Mouse (Mus musculus) neural tube, embryonic 14.5 days (tissue): ENCODE data around the gene Ccnk. TPM values are rescaled to one million over a fixed set of nuclear protein-coding genes. Genes with fewer than 3 reads are reported as not detected.

Experiments
- ATAC-seq: fragments of 200-750 bp; cut with Nextera tagmentation; 2 replicates; pipeline ENCODE4 v1.8.0; 2017; ENCODE audit warnings: low read depth, mild to moderate bottlenecking, moderate TSS enrichment, moderate library complexity
- H3K27ac ChIP-seq: fragments of 300-500 bp; sonication (generic); 2 replicates; pipeline ENCODE4 v1.5.1; 2014; ENCODE audit warnings: low read depth, mild to moderate bottlenecking, control low read depth, low read length, moderate library complexity, mixed read lengths
- H3K27me3 ChIP-seq: fragments of 300-500 bp; sonication (generic); 2 replicates; pipeline ENCODE4 v1.6.1; 2014; ENCODE audit warnings: low read length; ENCODE audit not compliant: control insufficient read depth, insufficient read depth
- H3K36me3 ChIP-seq: fragments of 300-500 bp; sonication (generic); 2 replicates; pipeline ENCODE4 v1.6.1; 2014; ENCODE audit warnings: low read length, mixed read lengths; ENCODE audit not compliant: control insufficient read depth, insufficient read depth
- H3K4me1 ChIP-seq: fragments of 300-500 bp; sonication (generic); 2 replicates; pipeline ENCODE4 v1.6.1; 2014; ENCODE audit warnings: low read length; ENCODE audit not compliant: control insufficient read depth, insufficient read depth
- H3K4me2 ChIP-seq: fragments of 300-500 bp; sonication (generic); 2 replicates; pipeline ENCODE4 v1.6.1; 2014; ENCODE audit warnings: mild to moderate bottlenecking, low read depth, low read length, control low read depth
- H3K4me3 ChIP-seq: fragments of 300-500 bp; sonication (generic); 2 replicates; pipeline ENCODE4 v1.5.1; 2014; ENCODE audit warnings: low read depth, low read length, control low read depth, mixed read lengths
- H3K9ac ChIP-seq: fragments of 300-500 bp; sonication (generic); replicated peaks from 2 replicates; pipeline ENCODE4 v1.6.1; 2014; ENCODE audit warnings: low read depth, mild to moderate bottlenecking, control low read depth, low read length, mixed read lengths
- H3K9me3 ChIP-seq: fragments of 300-500 bp; sonication (generic); 2 replicates; pipeline ENCODE4 v1.6.1; 2016; ENCODE audit warnings: low read length; ENCODE audit not compliant: control insufficient read depth
- WGBS: fragments of 180-500 bp; shearing (Covaris S2); extraction: QIAGEN DNeasy Blood & Tissue Kit; methylation state at CpG from one replicate; pipeline ENCODE4 v1.1.7; 2014; 5-methylcytosine and 5-hydroxymethylcytosine counted together
- polyA plus RNA-seq: library from polyadenylated mRNA; unstranded; fragments of >200 nt; fragmentation: Nextera tagmentation; extraction: Ambion mirVana; gene quantifications from 2 replicates; pipeline ENCODE4 v1.2.1, GENCODE M21; 2014

Ccnk gene
- 3.7 and 6.0 TPM in 2 replicates for polyA plus RNA-seq

DNA sequence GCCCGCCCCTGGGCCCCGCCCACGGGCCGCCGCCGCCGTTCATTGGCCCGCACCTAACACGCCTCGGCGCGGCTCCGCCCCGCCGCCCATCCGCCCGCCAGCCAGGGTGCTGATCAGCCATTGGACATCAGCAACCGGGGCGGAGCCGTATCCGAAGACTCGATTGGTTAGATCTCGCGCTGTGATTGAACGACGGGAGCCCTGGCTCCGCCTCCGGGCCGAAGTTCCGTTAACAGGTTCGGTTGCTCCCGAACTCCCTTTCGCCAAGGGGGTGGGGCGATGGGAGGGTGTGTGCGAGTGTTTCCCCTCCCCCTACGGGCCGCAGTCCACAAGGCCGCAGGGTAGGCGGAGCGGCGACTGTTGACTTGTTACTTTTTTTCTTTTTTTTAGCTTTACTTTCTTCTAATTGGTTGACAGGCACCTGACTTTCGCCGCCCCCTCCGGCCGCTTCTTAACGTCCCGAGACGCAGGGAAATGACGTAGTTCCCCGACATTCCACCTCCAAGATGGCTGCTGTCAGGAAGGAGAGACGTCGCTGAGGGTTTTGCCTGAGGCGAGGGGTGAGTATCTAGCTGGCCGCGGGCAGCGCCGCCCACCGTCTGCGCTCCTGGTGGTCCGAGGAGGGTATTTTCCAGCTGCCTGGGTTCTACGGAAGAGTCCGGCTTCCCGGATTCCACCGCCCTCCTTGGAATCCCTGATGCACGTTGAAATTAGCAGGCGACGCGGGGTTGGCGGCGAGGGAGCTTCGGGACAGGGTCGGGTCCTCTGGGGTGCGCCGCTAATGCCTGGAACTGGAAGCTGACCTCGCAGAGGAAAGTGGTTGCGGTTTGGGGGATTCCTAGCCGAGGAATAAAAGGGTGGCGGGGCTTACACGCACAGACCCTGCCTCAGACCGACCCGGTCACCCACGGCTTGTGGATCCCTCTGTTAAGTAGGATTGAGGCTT lies at the start of gene Ccnk:
TSS of gene Ccnk (plus strand) at position 259 of the 946 bp plus-strand sequence.
- WGBS: under 1% methylated on average over 79 of the region's 82 CpGs
- Histone ChIP-seq H3K36me3 (peaks cover 6% of the 10 kb centered on the region; the same call in 1 of the 2 replicates), H3K4me2 (peak within 1 kb of the TSS; percentile 90), H3K27me3 (0 out of 2 replicates have a peak, but pooled peaks cover 3% of the 10 kb centered on the region), H3K4me3 (peak within 1 kb of the TSS; percentile 97), H3K4me1 (peaks cover 17% of the 10 kb centered on the region), H3K9ac (peak within 1 kb of the TSS; percentile 91), H3K27ac (peak within 1 kb of the TSS; percentile 81), H3K9me3 (no peaks in the 10 kb centered on the region)
- peak; percentile 98 for ATAC-seq

DNA sequence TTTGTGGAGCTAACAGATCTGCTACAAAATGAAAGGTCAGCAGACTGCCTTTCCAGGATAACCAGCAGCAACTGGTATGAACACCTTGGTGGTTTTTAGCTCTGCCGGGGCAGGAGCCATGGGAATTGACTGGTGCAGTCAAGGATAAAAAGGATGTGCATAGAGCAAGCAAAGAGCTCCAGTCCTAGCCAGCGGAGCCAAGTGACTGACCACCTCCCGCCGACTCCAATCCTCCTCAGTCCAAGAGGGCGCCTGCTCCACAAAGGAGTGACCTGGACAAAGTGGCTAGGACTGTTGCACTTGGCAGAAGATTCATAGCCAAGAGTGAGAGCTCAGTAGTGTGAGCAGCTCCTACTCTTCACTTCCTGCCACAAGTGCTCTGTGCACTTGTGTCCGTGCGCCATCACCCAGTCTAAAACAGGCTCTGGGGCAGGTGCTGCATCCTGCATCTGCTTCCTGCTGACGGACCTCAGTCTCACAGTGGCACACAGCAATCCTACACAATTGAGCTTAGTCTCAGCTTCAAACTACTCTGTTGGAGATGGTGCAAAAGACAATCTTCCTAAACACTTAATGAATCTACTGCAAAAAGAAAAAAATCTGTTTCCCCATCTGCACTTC lies 46.8 kb upstream of the Ccnk start:
- WGBS: 93% methylated on average over 8 of the region's 8 CpGs
- no peak for ATAC-seq
- Histone ChIP-seq H3K4me1 (no peaks in the 10 kb centered on the region), H3K36me3 (peaks cover 10% of the 10 kb centered on the region), H3K27me3 (no peaks in the 10 kb centered on the region), H3K4me2 (no peak overlapping the region), H3K4me3 (no peak overlapping the region), H3K27ac (no peak overlapping the region), H3K9me3 (no peaks in the 10 kb centered on the region), H3K9ac (no peak overlapping the region)

GRCm38 (mm10) chr12:108133181-108133580 lies 46.2 kb upstream of the Ccnk start:
- 78% methylated on average over 2 of the region's 2 CpGs for WGBS
- no peak overlapping the region for H3K9ac ChIP-seq

DNA sequence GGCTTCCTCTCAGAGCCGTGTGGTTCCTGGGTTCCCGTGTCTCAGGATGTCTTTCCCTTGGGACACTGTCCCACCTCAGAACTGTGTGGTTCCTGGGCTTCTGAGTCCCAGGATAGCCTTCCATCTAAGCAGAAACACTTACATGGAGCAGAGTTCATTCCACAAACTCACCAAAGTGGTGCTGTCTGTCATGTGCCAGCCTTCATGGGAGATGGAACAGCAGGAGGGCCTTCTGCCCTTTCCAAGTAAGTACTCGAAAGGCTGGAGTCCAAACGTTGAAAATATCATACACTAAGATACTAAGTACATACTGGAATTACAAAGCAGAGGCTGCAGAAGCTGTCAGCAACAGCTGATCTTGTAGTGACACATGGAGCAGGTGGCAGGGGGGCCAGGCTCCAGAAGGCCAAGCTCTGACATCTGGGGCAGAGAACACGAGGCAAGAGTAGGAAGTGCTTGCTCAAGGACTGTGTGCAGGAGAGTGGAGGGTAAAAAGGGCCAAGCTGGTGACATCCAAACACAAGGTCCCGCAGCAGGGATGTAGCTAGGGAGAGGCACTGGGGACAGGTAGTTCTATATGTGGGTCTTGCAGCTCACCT lies 43.7 kb upstream of the Ccnk start:
- Histone ChIP-seq H3K27ac (no peak overlapping the region), H3K4me3 (no peak overlapping the region), H3K4me2 (no peak overlapping the region), H3K9me3 (no peaks in the 10 kb centered on the region), H3K9ac (no peak overlapping the region), H3K4me1 (no peaks in the 10 kb centered on the region), H3K36me3 (peaks cover 11% of the 10 kb centered on the region), H3K27me3 (no peaks in the 10 kb centered on the region)
- ATAC-seq: no peak
- 82% methylated on average over 6 of the region's 6 CpGs for WGBS

More at GRCm38 (mm10) chr12:108133181-108133580, 46.2 kb upstream of the Ccnk start:
- H3K27ac ChIP-seq: no peak overlapping the region
- no peaks in the 10 kb centered on the region for H3K4me1 ChIP-seq
- H3K4me3 ChIP-seq: no peak overlapping the region
- ATAC-seq: no peak
- H3K4me2 ChIP-seq: no peak overlapping the region
- peaks cover 7% of the 10 kb centered on the region for H3K36me3 ChIP-seq
- H3K9me3 ChIP-seq: no peaks in the 10 kb centered on the region
- H3K27me3 ChIP-seq: no peaks in the 10 kb centered on the region

DNA sequence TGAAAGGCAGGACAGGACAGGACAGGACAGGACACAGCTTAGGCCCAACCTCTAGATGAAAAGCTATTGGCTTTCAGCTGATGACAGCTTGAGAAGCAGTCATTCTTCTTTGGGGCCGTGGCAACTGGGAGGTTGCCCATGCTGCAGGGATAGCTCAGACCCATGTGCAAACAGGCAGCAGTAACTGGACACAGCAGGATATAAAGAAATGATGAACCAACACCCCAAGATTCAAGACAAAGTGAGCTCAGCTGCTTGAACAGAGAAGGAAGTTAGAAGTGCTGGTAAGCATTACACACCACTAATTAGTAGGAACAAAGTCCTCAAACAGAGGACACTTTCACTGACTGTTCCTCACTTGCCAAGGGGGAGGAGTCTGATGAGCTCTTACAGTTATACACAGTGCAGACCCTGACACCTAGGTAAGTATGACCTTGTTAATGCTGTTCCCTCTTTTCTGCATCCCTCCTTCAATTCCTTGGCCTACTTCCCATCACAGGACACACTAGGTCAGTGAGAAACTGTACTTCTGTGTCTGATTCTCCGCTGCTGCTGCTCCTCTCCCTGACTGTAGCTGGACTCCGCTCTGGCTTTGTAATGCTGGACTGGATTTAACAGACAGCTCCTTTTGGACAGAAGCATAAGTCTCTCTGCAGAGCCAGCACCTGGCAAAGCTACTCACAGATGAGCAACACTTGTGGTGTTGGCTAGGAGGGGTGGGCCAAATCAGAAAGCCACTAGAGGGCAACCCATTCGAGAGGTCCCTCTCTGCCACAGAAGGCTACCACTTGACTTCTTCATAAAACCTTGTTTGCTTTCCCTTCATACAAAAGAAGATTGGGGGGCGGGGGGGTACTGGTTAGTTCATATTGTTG lies 35.5 kb upstream of the Ccnk start:
- Histone ChIP-seq H3K9ac (no peak overlapping the region), H3K27ac (no peak overlapping the region), H3K4me1 (no peaks in the 10 kb centered on the region), H3K9me3 (no peaks in the 10 kb centered on the region), H3K36me3 (peaks cover 7% of the 10 kb centered on the region), H3K4me3 (no peak overlapping the region), H3K4me2 (no peak overlapping the region), H3K27me3 (no peaks in the 10 kb centered on the region)
- no peak for ATAC-seq
- 93% methylated on average over 5 of the region's 5 CpGs for whole genome bisulfite sequencing

GRCm38 (mm10) chr12:108145198-108145597 lies 34.2 kb upstream of the Ccnk start:
- no peaks in the 10 kb centered on the region for H3K27me3 ChIP-seq
- ATAC-seq: no peak
- no peaks in the 10 kb centered on the region for H3K4me1 ChIP-seq
- no peak overlapping the region for H3K27ac ChIP-seq
- peaks cover 6% of the 10 kb centered on the region for H3K36me3 ChIP-seq
- WGBS: 94% methylated on average over 3 of the region's 3 CpGs
- H3K4me2 ChIP-seq: no peak overlapping the region
- H3K9ac ChIP-seq: no peak overlapping the region
- no peaks in the 10 kb centered on the region for H3K9me3 ChIP-seq
- no peak overlapping the region for H3K4me3 ChIP-seq

- H3K27me3 ChIP-seq: no peaks in the 10 kb centered on the region
- ATAC-seq: no peak
- no peaks in the 10 kb centered on the region for H3K36me3 ChIP-seq
- no peak overlapping the region for H3K9ac ChIP-seq
- no peak overlapping the region for H3K27ac ChIP-seq
- H3K9me3 ChIP-seq: no peaks in the 10 kb centered on the region
- WGBS: 78% methylated on average over 3 of the region's 3 CpGs
- H3K4me1 ChIP-seq: no peaks in the 10 kb centered on the region
- no peak overlapping the region for H3K4me2 ChIP-seq
- H3K4me3 ChIP-seq: no peak overlapping the region
Measured at GRCm38 (mm10) chr12:108149764-108150163, 29.6 kb upstream of the Ccnk start.

DNA sequence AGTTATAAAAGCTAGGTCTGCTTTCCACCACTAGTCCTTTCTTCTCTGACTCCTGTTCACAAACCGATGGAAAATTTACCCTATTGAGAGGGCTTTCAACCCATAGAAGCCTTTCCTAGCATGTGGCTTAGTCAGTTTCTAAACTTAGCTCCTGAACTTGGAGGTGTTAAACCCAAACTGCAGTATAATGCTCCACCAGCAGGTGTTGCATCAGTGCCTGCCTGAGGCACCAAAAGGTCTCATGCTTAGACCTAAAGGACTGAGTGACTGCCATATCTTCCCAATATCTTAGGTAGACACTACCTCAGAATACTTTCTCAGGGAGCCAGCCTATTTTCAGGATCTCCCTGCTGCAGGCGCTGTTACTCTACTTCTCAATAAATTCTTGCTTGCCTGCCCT lies 26.6 kb upstream of the Ccnk start:
- Histone ChIP-seq H3K27me3 (no peaks in the 10 kb centered on the region), H3K9me3 (no peaks in the 10 kb centered on the region), H3K4me1 (no peaks in the 10 kb centered on the region), H3K4me2 (no peak overlapping the region), H3K27ac (no peak overlapping the region), H3K9ac (no peak overlapping the region), H3K36me3 (no peaks in the 10 kb centered on the region; the same call in 1 of the 2 replicates), H3K4me3 (no peak overlapping the region)
- WGBS: 100% methylated on average over 2 of the region's 2 CpGs
- ATAC-seq: no peak
